Mouse (Mus musculus) adrenal gland, postnatal 25 days (tissue): ENCODE data around the gene Prdm9. TPM values are rescaled to one million over a fixed set of nuclear protein-coding genes. Genes with fewer than 3 reads are reported as not detected.
A peak's percentile ranks its signal among the peaks of the same experiment; 100 is the strongest.

ENCODE experiments used
- DNase-seq: peaks from one replicate; pipeline ENCODE4 v3.0.0; 2021; ENCODE audit warnings: mixed read lengths
- total RNA-seq: library from RNA; stranded (reverse); gene quantifications from 2 replicates; pipeline ENCODE4 v1.2.3, GENCODE M21; 2021

Gene Prdm9
- total RNA-seq, 1 experiment from 2014 or later = 9.1 TPM

GRCm38 (mm10) chr17:15527811-15528136 is 36.4 kb downstream of the Prdm9 start:
- no peak for DNase-seq

DNA sequence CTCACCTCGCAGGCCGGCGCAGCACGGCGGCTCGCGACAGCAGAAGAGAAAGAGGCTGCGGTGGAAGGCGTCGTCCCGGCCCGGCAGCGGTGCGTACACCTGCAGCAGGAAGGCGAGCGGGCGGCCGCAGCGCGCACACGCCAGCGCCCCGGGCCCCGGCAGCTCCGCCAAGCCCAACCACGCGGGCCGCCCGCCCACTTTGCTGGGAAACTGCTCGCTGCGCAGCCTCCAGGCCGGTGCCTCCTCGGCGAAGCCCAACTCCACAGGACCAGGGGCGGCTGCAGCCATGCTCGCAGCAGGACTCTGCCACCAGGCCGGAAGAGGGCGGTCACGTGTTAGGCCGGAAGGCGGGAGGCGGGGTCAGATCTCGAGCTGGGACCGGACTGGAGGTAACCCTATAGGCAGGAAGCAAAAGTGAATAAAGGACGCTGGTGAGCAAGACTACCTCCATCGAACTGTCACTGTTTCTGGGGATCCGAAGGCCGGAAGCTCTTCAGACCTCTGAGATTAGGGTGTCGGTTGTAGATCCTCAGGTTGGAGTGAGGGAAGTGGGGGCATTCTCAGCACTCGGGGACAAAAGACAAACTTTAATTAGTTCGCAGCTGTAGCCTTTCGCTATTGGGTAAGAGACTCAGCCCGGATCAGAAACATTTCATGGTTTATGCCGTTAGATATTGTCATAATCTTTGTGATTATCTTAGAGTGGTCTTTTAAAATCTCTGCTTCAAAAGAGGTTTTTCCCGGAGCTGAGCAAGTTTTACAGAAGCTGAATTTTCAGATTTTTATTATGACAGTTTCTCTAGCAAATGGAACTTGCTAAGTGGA is 37.0 kb downstream of the Prdm9 start, which contains the start of gene Pdcd2:
Pdcd2 (minus strand) TSS at position 316 of the 825 bp plus-strand sequence.
- peak; percentile 94 for DNase-seq

DNA sequence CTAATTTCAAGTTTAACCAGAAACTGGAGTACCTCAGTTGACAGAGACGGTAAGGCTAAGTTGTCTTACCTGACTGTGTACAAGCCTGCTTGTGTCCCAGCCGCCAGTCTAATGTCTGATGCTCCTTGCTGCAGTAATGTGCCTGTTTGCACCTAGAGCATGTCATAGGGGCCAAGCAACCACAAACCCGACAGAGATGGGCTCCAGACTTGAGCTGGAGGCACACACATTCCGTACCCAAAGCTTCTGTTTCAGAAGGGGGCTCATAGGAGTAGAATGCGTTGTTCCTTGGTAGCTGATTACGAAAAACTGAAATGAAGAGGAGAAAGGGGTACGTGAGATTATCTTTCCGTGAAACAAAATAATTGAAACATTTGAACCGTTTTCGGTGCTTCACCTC is 37.9 kb downstream of the Prdm9 start:
- DNase-seq = no peak

GRCm38 (mm10) chr17:15518766-15519165 is 45.4 kb downstream of the Prdm9 start:
- DNase-seq = no peak

DNA sequence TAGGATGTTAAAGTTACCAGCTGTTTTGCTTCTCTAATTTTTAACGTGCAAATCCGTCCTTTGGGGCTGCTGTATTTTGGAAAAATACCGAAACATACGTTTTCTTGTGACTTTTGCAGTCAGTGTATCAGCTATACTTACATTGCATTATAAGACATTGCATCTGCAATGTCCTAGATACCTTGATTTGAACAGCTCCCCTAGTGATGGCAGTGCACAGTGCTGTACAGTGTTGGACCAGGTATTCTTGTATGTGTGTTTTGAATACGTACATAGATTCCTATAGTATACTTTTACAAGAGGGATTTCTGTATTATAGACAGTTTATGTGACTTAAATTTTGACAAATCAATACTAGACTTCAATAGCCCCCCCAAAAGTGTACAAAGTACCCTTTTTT is 46.0 kb downstream of the Prdm9 start:
- DNase-seq = no peak

GRCm38 (mm10) chr17:15517776-15518175 is 46.4 kb downstream of the Prdm9 start:
- no peak for DNase-seq

- no peak for DNase-seq
These were observed 53.5 kb downstream of the Prdm9 start for GRCm38 (mm10) chr17:15510694-15511093.

DNA sequence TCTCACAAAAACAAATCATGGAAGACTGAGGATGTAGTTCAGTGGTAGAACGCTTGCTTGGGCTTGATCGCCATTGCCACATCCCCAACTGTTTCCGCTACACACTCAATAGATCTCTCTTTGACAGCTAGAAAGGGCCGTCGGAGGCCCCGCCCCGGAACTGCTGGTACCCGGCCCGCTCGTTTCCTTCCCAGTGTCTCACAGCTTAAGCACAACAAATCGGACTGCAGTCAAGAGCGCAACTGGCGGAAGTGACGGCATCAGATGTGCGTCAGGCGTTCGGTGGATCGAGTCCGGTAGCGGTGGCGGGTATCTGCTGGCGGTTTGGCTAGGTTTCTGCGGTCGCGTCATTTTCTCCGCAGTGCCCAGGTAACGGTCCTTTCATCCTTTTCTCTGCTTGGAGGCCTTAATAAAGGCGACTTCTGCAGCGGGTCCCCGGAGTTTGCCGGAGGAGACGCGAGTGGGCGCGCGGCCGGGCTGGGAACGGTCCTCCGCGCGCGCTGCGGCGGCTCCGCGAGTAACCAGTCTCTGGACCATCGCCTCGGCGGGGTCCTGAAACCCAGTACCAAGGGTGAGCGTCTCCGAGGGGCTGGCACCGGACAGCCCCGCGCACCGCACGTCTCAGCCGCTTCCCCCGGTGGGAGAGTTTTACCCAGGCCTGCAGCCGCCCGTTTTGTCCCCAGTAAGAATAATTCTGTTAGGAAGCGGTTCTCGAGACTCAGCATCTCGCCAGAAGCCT is 64.3 kb downstream of the Prdm9 start, which contains the start of the genes Psmb1 and Tbp:
Psmb1 (minus strand) TSS at position 96 of the 739 bp plus-strand sequence.
Tbp (plus strand) TSS at position 233 of the 739 bp plus-strand sequence.
- DNase-seq = peak; percentile 95

DNA sequence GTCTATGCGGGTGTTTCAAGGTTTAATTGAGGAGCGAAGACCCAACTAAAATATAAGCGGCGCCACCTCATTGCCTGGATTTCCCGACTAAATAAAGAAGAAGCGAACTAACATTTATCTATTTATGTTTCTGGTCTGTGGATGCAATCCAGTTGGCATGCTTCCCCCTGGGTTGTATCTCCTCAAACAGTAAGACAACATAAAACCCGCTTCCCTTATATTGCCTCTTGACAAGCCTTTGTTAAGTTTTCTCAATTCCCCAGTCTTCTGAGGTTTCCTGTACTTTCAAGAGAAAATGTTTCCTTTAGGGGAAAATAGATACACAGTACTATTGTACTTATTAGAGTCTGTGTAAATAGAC is 65.4 kb downstream of the Prdm9 start:
- DNase-seq = no peak

DNA sequence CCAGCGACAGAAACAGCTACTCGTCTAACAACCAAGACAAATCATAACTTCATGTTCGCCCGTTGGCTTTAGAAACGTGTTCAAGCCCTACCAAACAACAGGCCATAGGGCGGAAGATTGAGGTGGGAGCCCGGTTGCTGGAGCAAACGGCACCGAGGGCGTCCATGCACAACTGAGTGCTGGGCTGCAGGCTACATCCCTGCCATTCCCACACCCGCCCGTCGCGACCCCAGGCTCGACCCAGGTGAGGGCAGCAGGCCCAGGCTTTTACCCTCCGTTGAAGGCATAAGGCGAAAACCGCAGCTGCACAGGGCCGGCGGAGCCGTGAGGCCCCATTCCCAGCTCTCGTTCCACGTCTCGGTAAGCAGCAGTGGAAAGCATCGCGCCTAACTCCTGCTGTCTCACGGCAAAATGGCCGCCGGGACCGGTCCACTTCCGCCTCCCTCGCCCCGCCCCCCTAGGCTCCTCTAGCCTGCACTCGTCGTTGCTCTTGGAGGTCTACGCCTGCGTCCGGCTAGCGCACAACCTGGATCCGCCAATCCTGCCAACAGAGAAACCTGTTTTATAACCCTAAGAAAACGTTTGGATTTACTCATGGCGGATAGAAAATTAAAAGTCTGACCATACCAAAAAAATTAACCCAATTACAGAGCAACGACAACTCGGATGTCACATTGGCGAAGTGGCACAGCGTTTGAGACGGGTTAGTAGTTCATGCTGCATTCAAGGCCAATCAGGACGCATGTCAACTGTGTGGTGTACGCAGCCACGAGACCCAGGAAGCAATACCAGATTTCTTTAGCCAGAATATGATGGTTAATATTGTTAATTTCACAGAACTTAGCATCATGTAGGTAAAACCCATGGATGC is 66.0 kb downstream of the Prdm9 start:
- peak; percentile 95 for DNase-seq

Other genes with a start within 250 kb of the Prdm9 start
- 5.9 and 6.7 TPM in 2 replicates for gene Dll1, start 187.5 kb downstream of the Prdm9 start, total RNA-seq
- 20.6 and 27.4 TPM in 2 replicates for gene Fam120b, start 168.2 kb downstream of the Prdm9 start, total RNA-seq
- 167 and 189 TPM in 2 replicates for gene Psmb1, start 64.6 kb downstream of the Prdm9 start, total RNA-seq
- 29.8 and 31.4 TPM in 2 replicates for gene Tbp, start 64.5 kb downstream of the Prdm9 start, total RNA-seq
- 34.2 and 45.3 TPM in 2 replicates for gene Pdcd2, start 37.1 kb downstream of the Prdm9 start, total RNA-seq
- gene Chd1, start 140.6 kb upstream of the Prdm9 start, total RNA-seq = 32.0 and 46.7 TPM in 2 replicates